Mouse (Mus musculus) brown adipose tissue, adult 24 weeks (tissue): Measurements from ENCODE around the gene Trpc7. TPM values are rescaled to one million over a fixed set of nuclear protein-coding genes. Genes with fewer than 3 reads are reported as not detected.

Experiments used
- H3K27ac ChIP-seq: fragments of 200-500 bp; replicated peaks from 2 replicates; pipeline ENCODE4 v1.5.1; 2012; ENCODE audit warnings: low read depth, mild to moderate bottlenecking, low read length
- H3K4me1 ChIP-seq: fragments of 200-500 bp; 2 replicates; pipeline ENCODE4 v1.6.1; 2012; ENCODE audit warnings: low read length, mixed read lengths; ENCODE audit not compliant: control insufficient read depth, insufficient read depth, insufficient read length
- H3K4me3 ChIP-seq: fragments of 200-500 bp; 2 replicates; pipeline ENCODE4 v1.5.1; 2012; ENCODE audit warnings: low read depth, mild to moderate bottlenecking, low read length, moderate library complexity; ENCODE audit not compliant: insufficient read depth
- polyA plus RNA-seq: library from polyadenylated mRNA; stranded (reverse); fragments of >200 nt; gene quantifications from 2 replicates; pipeline ENCODE4 v1.2.4, GENCODE M21; 2012; ENCODE audit not compliant: missing spikeins, insufficient read depth, insufficient read length

The Trpc7 gene
- polyA plus RNA-seq, 1 experiment: not detected

DNA sequence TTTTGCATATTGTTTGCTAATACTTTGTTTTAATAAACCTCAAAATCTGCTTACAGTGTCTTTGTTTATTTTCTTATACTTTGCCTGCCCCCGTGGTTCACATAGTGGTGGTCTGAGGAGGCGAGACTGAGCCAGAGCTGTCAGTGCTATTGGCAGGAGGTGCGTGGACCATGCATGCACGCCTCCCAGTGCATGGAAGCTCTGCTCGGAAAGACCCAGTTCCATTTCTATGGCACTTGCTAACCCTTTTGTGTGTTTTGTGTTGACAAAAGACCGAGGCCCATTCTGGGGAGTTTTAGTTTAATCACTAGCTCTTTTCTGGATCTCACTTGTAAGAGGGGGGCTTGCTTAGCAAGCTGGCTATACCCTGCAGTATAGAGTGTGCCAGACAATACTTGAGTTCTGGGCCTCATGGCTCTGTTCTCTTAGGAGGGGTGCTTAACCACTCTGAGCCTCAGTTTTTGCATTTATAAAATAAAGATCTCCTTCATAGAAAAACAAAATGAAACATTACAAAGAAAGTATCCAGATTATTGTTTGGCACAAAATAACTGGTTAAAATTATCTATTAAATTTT lies 153.4 kb downstream of the Trpc7 start:
- no peak overlapping the region for H3K27ac ChIP-seq
- no peak overlapping the region for H3K4me3 ChIP-seq
- H3K4me1 ChIP-seq: no peaks in the 10 kb centered on the region

GRCm38 (mm10) chr13:56741691-56742090 lies 154.1 kb downstream of the Trpc7 start:
- H3K27ac ChIP-seq: no peak overlapping the region
- H3K4me1 ChIP-seq: no peaks in the 10 kb centered on the region
- H3K4me3 ChIP-seq: no peak overlapping the region

DNA sequence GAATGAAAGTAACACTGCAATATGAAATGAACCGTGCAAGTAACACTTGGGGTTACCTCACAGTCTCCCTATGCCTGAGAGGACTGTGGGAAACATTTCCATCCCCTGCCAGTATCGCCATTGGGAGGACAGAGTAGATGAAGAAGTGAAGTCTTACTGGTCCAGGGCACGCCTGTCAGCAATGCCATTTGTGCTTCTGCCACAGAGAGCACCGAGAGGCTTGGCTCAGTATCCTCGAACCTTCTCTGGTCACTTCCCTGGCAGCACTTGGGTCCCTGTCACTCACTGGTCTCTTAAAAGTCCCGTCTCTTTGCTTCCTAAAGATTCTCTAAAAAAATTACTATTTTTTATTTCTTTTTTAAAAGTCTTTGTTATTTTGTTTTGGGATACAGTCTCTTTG lies 155.3 kb downstream of the Trpc7 start:
- Histone ChIP-seq H3K4me3 (no peak overlapping the region), H3K4me1 (no peaks in the 10 kb centered on the region), H3K27ac (no peak overlapping the region)

DNA sequence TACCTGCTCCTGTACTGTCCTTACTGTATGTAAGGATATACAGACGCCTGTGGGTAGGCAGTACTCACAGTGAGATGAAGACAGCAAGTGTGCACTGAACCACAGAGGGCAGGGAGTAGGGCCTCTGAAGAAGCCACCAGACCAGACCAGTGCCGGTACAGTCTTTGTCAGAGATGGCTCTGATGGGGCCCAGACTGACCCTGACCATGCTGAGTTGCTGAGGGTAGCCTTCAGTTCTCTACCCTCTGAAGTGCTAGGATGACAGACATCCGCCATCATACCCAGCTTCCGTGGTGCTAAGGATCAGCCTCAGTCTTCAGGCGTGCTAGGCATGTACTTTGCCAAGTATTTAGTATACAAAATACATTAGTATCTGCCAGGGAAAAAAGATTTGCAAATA lies 156.2 kb downstream of the Trpc7 start:
- H3K4me3 ChIP-seq: no peak overlapping the region
- no peak overlapping the region for H3K27ac ChIP-seq
- no peaks in the 10 kb centered on the region for H3K4me1 ChIP-seq

DNA sequence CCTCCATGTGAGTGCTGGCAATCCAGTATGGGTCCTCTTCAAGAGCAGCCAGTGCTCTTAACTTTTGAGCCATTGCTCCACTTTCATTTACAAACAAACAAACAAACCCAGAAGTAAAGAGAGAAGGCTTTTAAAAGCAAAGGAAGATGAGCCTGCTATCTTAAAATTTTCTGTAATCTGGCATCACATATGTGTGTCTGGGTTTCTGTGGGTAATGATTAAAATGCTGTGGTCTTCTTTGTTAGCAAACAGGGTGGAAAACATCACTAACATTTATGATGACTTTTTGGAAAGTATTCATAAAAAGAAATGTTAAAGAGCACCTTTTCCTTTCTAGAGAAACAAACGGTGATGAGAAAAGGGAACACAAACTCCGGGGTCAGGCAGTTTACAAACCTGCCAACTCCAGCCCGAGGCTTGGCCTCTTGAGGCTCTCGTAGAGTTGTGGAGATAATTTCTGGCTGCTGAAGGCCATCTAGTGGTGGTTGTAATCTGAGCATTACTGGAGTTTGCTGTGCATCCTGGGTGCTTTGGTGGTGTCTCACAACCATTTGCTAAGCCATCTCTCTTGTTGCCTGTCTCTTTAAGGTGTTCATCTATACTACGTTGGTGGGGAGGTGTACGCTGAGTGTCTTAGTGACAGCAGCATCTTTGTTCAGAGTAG lies 160.4 kb downstream of the Trpc7 start:
- H3K27ac ChIP-seq: no peak overlapping the region
- H3K4me1 ChIP-seq: no peaks in the 10 kb centered on the region
- H3K4me3 ChIP-seq: no peak overlapping the region

DNA sequence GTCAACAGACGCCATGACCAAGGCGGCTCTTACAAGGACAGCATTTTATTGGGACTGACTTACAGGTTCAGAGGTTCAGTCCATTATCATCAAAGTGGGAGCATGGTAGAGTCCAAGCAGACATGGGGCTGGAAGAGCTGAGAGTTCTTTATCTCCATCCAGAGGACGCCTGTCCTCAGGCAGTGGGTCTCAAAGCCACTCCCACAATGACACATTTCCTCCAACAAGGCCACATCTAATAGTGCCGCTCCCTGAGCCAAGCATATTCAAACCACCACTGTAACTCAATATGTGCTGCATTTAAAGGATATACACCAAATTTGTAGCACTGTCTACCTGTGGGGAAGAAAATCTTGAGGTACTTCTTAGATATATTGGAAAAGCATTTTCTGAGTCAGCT lies 161.2 kb downstream of the Trpc7 start:
- H3K4me3 ChIP-seq: no peak overlapping the region
- H3K27ac ChIP-seq: no peak overlapping the region
- H3K4me1 ChIP-seq: no peaks in the 10 kb centered on the region

DNA sequence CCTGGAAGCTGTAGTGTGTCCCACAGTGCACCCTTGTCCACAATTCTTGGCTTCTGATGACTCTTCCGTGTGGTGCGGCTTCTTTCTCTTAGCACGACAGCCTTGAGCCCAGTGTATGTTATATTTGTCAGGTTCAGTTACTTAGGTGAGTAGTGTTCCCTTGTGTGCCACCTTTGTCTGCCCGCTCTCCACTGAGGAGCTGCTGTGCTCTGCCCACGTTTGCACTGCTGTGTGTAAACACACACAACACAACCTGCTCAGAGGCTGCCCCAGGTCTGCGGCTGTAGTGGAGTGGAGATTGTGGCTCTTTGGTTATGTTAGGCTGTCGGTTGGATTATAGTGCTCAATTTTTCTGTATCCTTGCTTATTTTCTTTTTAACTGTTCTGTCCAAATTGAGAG lies 166.7 kb downstream of the Trpc7 start:
- no peak overlapping the region for H3K4me3 ChIP-seq
- no peak overlapping the region for H3K27ac ChIP-seq
- H3K4me1 ChIP-seq: no peaks in the 10 kb centered on the region

DNA sequence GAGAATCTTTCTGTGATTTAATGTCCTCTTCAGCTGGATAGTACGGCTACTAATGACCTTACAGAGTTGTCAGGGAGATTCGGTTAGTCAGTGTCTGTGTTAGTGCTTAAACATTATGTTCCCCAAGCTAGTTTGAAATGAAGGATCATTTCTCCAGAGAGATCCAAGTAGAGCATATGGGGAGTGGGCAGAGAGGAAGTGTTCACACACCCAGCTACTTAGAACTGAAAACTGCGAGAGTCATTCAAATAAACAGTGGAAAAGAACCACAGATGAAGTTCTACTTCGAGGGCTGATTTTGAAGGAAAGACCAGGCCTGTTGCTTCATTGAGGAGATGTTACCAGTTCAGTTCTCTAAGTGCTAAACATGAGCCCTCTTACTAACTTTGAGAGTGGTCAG lies 169.2 kb downstream of the Trpc7 start:
- Histone ChIP-seq H3K27ac (no peak overlapping the region), H3K4me1 (peaks cover 3% of the 10 kb centered on the region; the same call in 1 of the 2 replicates), H3K4me3 (no peak overlapping the region)

Other genes with a start within 250 kb of the Trpc7 start
- 14.3 and 21.8 TPM in 2 replicates for gene Smad5, start 193.0 kb downstream of the Trpc7 start, polyA plus RNA-seq
- not detected in 2 replicates for gene Gm45623, start 142.2 kb downstream of the Trpc7 start, polyA plus RNA-seq